Mouse (Mus musculus) neural tube, embryonic 15.5 days (tissue): Measurements from ENCODE around the gene Camkmt. TPM values are rescaled to one million over a fixed set of nuclear protein-coding genes. Genes with fewer than 3 reads are reported as not detected.

Experiments used
- ATAC-seq: fragments of 200-750 bp; cut with Nextera tagmentation; 2 replicates; pipeline ENCODE4 v1.8.0; 2017; ENCODE audit warnings: mild to moderate bottlenecking, moderate TSS enrichment, moderate library complexity; ENCODE audit not compliant: low FRiP score
- H3K27ac ChIP-seq: fragments of 300-500 bp; sonication (generic); replicated peaks from 2 replicates; pipeline ENCODE4 v1.5.1; 2015; ENCODE audit warnings: mild to moderate bottlenecking, inconsistent platforms
- H3K27me3 ChIP-seq: fragments of 300-500 bp; sonication (generic); replicated peaks from 2 replicates; pipeline ENCODE4 v1.6.1; 2015; ENCODE audit warnings: inconsistent platforms
- H3K36me3 ChIP-seq: fragments of 300-500 bp; sonication (generic); 2 replicates; pipeline ENCODE4 v1.6.1; 2015; ENCODE audit warnings: inconsistent platforms
- H3K4me1 ChIP-seq: fragments of 300-500 bp; sonication (generic); 2 replicates; pipeline ENCODE4 v1.6.1; 2015; ENCODE audit warnings: inconsistent platforms
- H3K4me2 ChIP-seq: fragments of 300-500 bp; sonication (generic); 2 replicates; pipeline ENCODE4 v1.6.1; 2015; ENCODE audit warnings: inconsistent platforms, mild to moderate bottlenecking, moderate library complexity
- H3K4me3 ChIP-seq: fragments of 300-500 bp; sonication (generic); replicated peaks from 2 replicates; pipeline ENCODE4 v1.5.1; 2015; ENCODE audit warnings: mild to moderate bottlenecking, inconsistent platforms
- H3K9ac ChIP-seq: fragments of 300-500 bp; sonication (generic); replicated peaks from 2 replicates; pipeline ENCODE4 v1.6.1; 2015; ENCODE audit warnings: mild to moderate bottlenecking, inconsistent platforms
- H3K9me3 ChIP-seq: fragments of 300-500 bp; sonication (generic); replicated peaks from 2 replicates; pipeline ENCODE4 v1.6.1; 2016; ENCODE audit warnings: inconsistent platforms
- WGBS: fragments of 180-500 bp; shearing (Covaris S2); methylation state at CpG from one replicate; pipeline ENCODE4 v1.1.7; 2015; ENCODE audit warnings: mixed read lengths; 5-methylcytosine and 5-hydroxymethylcytosine counted together
- polyA plus RNA-seq: library from polyadenylated mRNA; unstranded; fragments of >200 nt; fragmentation: Nextera tagmentation; extraction: Ambion mirVana; gene quantifications from 2 replicates; pipeline ENCODE4 v1.2.1, GENCODE M21; 2015

Camkmt gene
- polyA plus RNA-seq, 1 experiment from 2014 or later: 22.4 TPM

DNA sequence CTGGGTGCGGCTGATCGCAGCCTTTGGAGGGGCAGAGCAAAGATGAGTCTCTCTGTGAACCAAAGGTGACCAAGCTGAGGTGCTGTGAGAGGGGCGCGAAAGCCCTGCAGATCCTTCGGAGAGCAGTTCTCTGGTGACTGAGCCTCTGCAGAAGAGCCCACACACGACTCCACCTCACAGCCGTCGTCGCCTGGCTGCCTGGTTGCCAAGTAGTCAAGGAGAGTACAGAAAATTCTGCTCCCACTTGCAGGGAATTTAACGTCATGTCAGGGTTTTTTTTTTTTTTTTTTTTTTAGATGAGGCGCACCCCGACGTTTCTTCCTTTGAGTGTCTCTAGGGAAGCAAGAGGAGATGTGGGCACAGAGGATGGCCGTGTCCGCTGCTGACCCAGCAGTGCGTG is 382.9 kb downstream of the Camkmt start:
- H3K27ac ChIP-seq: no peak overlapping the region
- no peak overlapping the region for H3K4me3 ChIP-seq
- H3K4me1 ChIP-seq: no peaks in the 10 kb centered on the region
- under 1% methylated on average over 16 of the region's 16 CpGs for WGBS
- no peak overlapping the region for H3K9ac ChIP-seq
- H3K4me2 ChIP-seq: no peak overlapping the region
- peaks cover 3% of the 10 kb centered on the region; the same call in 1 of the 2 replicates for H3K9me3 ChIP-seq
- H3K27me3 ChIP-seq: peaks cover 92% of the 10 kb centered on the region
- ATAC-seq: no peak
- no peaks in the 10 kb centered on the region for H3K36me3 ChIP-seq

DNA sequence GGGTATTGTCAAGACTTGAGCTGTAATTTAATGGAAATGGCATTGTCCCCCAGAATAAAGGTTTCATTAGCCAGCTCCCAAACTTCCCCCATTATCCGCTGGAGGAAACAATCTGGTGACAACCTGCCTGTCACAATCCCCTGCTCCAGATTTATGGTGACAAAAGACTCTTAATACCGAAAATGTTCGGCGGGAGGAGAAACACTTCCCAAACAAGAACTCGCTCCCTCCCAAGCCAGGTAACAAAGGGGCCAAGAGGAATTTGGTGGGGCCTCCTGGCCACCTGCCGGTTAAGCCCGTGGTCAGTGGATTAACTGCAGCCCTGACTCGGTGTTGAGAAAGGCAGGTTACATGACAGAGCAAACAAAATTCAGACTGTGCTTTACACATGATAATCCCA is 383.5 kb downstream of the Camkmt start:
- no peaks in the 10 kb centered on the region for H3K4me1 ChIP-seq
- WGBS: 2% methylated on average over 8 of the region's 8 CpGs
- H3K4me3 ChIP-seq: no peak overlapping the region
- ATAC-seq: no peak
- H3K4me2 ChIP-seq: no peak overlapping the region
- no peak overlapping the region for H3K9ac ChIP-seq
- H3K9me3 ChIP-seq: peaks cover 3% of the 10 kb centered on the region; the same call in 1 of the 2 replicates
- H3K27ac ChIP-seq: no peak overlapping the region
- H3K36me3 ChIP-seq: no peaks in the 10 kb centered on the region
- H3K27me3 ChIP-seq: peaks cover 90% of the 10 kb centered on the region

DNA sequence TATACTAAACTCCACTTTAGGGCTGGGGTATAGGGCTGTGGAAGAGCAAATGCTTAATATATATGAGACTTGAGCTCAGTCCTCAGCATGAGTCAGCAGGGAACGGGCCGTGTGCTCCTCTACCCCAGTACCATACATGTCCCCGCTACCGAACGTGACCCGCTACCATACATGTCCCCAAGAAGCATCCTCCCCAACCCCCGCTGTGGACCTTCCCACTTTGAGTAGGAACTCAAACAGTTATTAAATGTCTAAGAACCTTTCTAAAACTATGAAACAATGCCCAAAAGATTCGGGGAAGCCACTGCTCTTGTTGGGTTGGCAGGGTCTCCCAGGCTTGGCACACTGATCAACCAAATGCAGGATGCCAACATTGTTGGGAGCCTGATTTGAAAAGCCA is 390.9 kb downstream of the Camkmt start:
- Histone ChIP-seq H3K4me3 (no peak overlapping the region), H3K27ac (no peak overlapping the region), H3K27me3 (peaks cover 89% of the 10 kb centered on the region), H3K4me1 (0 out of 2 replicates have a peak, but pooled peaks cover 6% of the 10 kb centered on the region), H3K9ac (no peak overlapping the region), H3K36me3 (no peaks in the 10 kb centered on the region), H3K9me3 (no peaks in the 10 kb centered on the region), H3K4me2 (no peak overlapping the region)
- WGBS: 92% methylated on average over 8 of the region's 8 CpGs
- no peak for ATAC-seq

DNA sequence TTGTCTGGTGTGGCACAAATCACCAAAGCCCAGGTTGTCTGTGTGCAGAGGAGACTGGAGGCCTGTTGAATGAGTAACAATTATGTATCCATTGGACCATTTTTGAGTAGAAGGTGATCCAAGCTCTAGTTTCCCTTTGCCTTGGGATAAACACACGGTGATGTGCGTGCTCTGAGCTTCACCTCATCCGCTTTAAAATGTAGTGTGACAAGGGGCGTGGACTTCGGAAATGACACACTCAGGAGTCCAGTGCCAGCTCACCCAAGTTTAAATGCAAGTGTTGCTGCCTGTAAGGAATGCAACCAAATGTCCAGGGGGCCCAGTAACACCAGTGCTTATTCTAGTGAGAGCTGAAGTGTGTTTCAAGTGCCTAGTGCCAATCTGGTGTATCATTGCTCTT is 392.7 kb downstream of the Camkmt start:
- Histone ChIP-seq H3K36me3 (no peaks in the 10 kb centered on the region), H3K27ac (no peak overlapping the region), H3K9ac (no peak overlapping the region), H3K4me1 (0 out of 2 replicates have a peak, but pooled peaks cover 6% of the 10 kb centered on the region), H3K9me3 (no peaks in the 10 kb centered on the region), H3K4me3 (no peak overlapping the region), H3K27me3 (peaks cover 92% of the 10 kb centered on the region), H3K4me2 (no peak overlapping the region)
- 88% methylated on average over 5 of the region's 5 CpGs for WGBS
- ATAC-seq: no peak

DNA sequence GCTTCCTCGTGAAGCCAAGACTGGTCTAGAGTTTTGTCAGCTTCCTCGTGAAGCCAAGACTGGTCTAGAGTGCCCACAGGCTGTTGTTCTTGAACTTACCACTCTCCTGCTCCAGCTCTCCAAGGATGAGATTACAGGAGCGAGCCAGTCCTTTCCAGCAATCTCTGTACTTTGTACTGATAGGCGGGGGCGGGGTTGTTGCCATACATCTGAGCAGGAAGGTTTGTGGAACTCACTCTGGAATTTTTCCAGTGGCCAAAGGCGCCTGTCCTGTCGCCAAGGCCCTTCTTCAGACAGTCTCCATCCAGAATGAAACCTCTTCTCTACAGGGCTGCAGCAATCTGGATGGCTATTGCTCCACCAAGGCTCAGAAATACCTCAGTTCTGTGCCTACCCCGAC is 393.7 kb downstream of the Camkmt start:
- H3K9ac ChIP-seq: no peak overlapping the region
- H3K4me3 ChIP-seq: no peak overlapping the region
- H3K27ac ChIP-seq: no peak overlapping the region
- no peak for ATAC-seq
- 49% methylated on average over 8 of the region's 8 CpGs for WGBS
- H3K36me3 ChIP-seq: no peaks in the 10 kb centered on the region
- H3K9me3 ChIP-seq: no peaks in the 10 kb centered on the region
- 0 out of 2 replicates have a peak, but pooled peaks cover 6% of the 10 kb centered on the region for H3K4me1 ChIP-seq
- H3K27me3 ChIP-seq: peaks cover 94% of the 10 kb centered on the region
- H3K4me2 ChIP-seq: no peak overlapping the region

DNA sequence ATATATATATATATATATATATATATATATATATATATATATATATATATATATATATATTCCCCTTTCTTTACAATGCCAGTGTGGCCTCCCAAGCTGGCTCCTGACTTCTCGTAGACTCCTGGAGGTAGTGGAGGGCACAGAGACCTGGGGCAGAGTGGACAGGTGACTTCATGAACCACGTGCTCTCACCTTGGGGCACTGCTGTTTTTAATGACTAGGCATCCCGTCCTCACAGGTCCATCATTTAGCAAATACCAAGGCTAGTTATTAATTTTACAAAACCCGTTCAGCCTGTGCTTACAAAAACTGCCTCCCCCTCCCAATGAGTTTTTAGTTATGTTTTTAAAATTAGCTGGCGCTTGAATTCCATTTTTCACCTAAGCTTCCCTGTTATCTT is 394.2 kb downstream of the Camkmt start:
- H3K4me1 ChIP-seq: 0 out of 2 replicates have a peak, but pooled peaks cover 6% of the 10 kb centered on the region
- no peak overlapping the region for H3K4me2 ChIP-seq
- no peak overlapping the region for H3K9ac ChIP-seq
- no peak overlapping the region for H3K4me3 ChIP-seq
- H3K27ac ChIP-seq: no peak overlapping the region
- H3K9me3 ChIP-seq: no peaks in the 10 kb centered on the region
- H3K36me3 ChIP-seq: no peaks in the 10 kb centered on the region
- 29% methylated on average over 5 of the region's 5 CpGs for WGBS
- H3K27me3 ChIP-seq: peaks cover 94% of the 10 kb centered on the region
- ATAC-seq: no peak

DNA sequence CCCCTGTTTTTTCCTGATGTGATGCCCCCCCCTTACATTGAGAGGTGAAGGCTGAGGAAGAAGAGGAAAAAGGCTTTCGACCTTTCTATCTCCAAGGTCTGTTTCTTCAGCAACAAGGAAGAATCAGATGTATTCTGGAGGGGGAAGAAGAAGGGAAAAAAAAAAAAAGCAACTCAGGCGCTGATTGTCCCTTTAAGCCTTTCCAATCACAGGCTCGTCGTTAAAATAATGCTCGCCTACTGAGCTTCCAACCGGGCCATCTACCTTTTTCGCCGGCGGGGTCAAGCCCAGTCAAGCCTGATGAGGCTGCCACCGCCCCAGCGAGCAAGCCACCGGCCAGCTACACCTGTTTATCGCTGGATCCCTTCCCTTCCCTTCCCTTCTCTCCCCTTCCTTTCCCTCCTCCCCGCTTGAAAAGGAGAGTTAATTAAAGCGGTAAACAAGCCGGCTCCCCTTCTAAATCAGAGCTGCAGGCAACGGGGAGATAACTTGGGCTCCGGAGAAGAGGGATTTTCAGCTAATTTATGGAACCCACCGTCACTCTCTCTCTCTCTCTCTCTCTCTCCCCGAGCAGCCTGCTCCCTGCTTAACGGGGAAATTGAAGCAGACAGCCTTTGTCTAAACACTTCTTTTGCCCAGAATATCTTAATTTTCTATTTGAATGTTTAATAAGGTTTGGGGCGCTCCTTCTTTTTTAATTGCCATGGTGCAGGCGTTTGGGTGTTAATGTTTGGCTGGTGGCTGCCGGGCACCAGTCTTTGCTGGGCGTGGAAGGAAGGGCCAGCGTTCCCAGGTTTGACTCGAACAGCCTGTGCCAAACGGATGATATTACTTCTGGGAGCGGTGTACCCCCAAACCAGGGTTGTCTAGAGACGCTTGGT is 395.0 kb downstream of the Camkmt start:
- Histone ChIP-seq H3K9me3 (no peaks in the 10 kb centered on the region), H3K4me3 (no peak overlapping the region), H3K27me3 (peaks cover 94% of the 10 kb centered on the region), H3K9ac (no peak overlapping the region), H3K27ac (no peak overlapping the region), H3K4me2 (peak overlapping the region; percentile 15; the same call in 1 of the 2 replicates), H3K36me3 (no peaks in the 10 kb centered on the region), H3K4me1 (0 out of 2 replicates have a peak, but pooled peaks cover 6% of the 10 kb centered on the region)
- WGBS: under 1% methylated on average over 30 of the region's 30 CpGs
- no peak for ATAC-seq

DNA sequence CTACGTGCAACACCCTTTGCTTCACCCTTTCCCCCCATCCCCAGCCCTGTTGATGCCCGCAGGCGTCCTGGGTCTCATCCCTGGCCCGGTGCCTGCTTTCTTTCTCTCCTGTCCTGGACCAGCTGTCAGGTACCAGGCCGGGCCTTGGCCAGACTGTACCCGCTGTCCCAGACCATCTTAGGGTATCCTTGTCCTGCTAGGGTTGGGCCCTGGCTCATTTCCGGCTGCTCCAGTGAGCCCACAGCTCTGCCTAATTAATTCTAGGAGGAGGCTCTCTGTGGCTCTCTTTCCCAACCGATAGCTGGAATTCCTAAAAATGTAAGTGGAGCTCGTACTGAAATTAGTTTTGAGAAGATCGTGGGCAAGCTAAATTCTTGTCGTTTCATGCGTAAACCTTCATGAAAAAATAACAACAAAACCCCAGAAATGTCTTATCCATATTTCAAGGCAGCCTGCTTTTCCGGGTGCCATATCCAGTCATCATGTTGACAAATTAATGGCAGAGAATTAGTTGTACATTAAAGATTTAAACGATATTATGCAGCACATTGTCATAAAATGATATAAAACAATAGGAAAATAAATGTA is 395.7 kb downstream of the Camkmt start:
- H3K4me1 ChIP-seq: 0 out of 2 replicates have a peak, but pooled peaks cover 6% of the 10 kb centered on the region
- no peak for ATAC-seq
- no peak overlapping the region for H3K27ac ChIP-seq
- no peaks in the 10 kb centered on the region for H3K9me3 ChIP-seq
- no peak overlapping the region for H3K9ac ChIP-seq
- peaks cover 94% of the 10 kb centered on the region for H3K27me3 ChIP-seq
- WGBS: under 1% methylated on average over 14 of the region's 14 CpGs
- 0 out of 2 replicates have a peak overlapping the region, but pooled peaks have one; percentile 9 for H3K4me2 ChIP-seq
- H3K4me3 ChIP-seq: no peak overlapping the region
- no peaks in the 10 kb centered on the region for H3K36me3 ChIP-seq

DNA sequence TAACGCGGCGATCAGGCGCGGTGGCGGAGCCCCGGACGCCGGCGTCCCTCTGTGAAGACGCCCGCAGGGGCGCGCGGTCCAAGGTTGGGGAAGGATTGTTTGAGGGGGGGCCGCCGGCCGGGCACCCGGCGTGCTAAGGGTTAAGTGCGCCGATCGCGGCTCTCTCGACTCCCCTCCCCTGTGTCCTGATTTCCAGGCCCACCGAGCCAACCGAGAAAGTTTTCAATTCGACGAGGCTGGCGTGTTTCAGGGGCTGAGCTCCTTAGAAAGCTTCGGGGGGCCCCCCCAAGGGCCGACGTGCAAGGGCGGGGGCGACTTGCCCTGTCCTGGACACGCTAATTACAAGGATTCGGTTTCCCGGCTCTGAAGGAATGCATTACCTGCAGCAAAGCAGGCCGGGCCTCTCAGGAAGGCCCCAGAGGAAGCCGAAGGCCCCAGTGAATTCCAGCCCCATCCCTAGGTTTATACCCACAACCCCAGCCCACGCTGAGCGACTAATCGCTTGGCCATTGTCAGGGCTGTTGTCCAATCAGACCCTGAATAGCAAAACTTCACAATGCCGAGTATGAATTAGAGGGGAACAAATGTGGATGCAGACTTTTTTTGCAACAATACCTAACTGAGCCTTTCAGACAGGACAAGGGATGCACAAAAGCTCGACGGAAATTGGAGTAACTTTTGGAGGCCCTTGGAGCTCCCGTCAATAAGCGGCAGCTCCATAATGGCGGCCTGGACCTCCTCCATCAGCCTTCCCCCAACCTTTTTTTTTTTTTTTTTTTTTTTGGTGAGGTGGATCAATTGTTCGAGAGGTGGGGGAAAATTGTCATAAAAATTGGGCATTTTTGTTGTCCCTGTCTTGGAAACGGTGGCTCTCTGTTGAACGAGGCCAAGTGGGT is 396.5 kb downstream of the Camkmt start:
- peak overlapping the region; percentile 19; the same call in 1 of the 2 replicates for H3K4me2 ChIP-seq
- 0 out of 2 replicates have a peak, but pooled peaks cover 6% of the 10 kb centered on the region for H3K4me1 ChIP-seq
- ATAC-seq: no peak
- WGBS: under 1% methylated on average over 52 of the region's 52 CpGs
- H3K4me3 ChIP-seq: no peak overlapping the region
- H3K27me3 ChIP-seq: peaks cover 93% of the 10 kb centered on the region
- H3K9ac ChIP-seq: no peak overlapping the region
- H3K27ac ChIP-seq: no peak overlapping the region
- H3K9me3 ChIP-seq: no peaks in the 10 kb centered on the region
- no peaks in the 10 kb centered on the region for H3K36me3 ChIP-seq

DNA sequence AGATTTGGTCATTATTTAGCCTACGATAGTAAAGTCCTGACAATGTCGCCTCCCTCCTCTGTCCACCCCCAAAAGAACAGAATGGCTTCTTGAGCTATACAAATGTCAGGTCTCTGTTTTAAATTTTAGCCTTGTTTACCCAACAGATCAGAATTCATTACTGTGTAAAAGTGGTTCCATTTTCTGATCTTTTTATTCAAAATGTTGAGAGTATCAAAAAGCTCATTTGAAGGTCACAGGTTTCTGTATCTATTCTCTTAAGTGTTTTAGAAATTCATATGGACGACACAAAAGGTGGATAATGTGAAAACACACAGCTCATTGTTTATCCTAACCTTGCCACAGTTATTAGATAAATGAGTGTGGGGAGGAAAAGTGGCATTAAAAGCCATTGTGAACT is 397.2 kb downstream of the Camkmt start:
- Histone ChIP-seq H3K4me3 (no peak overlapping the region), H3K9ac (no peak overlapping the region), H3K4me2 (no peak overlapping the region), H3K27me3 (peaks cover 90% of the 10 kb centered on the region), H3K9me3 (no peaks in the 10 kb centered on the region), H3K27ac (no peak overlapping the region), H3K4me1 (0 out of 2 replicates have a peak, but pooled peaks cover 6% of the 10 kb centered on the region), H3K36me3 (no peaks in the 10 kb centered on the region)
- WGBS: 21% methylated on average over 3 of the region's 3 CpGs
- ATAC-seq: no peak
